Mouse (Mus musculus): ENCODE measurements around the gene Hspa4.
"Not testable (repeated sequence)": the region's sequence is repeated elsewhere in the genome, so short reads cannot be mapped to it uniquely, and the experiment has no call there.

Gene Hspa4

DNA sequence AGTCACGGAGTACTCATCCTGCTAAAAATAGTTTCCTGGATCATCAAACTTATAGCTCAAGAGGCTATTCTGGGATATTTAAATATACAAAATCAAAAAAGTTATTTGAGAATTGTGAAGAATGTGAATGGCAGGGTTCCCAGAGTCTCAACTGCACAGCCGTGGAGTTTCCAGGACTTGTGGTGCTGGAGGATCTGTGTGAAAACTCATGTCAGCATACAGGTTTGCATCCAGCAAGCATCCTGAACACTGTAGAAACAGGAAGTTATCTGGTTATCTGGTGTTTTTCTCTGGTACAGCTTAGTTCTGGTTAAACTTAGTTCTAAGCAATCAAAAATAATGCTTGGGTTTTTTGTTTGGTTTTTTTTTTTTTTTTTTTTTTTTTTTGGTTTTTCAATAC lies 6.7 kb upstream of the Hspa4 start:
- DNase-seq = peak; percentile 35

GRCm38 (mm10) chr11:53304044-53304840 lies 4.0 kb upstream of the Hspa4 start:
- no peak for DNase-seq

DNA sequence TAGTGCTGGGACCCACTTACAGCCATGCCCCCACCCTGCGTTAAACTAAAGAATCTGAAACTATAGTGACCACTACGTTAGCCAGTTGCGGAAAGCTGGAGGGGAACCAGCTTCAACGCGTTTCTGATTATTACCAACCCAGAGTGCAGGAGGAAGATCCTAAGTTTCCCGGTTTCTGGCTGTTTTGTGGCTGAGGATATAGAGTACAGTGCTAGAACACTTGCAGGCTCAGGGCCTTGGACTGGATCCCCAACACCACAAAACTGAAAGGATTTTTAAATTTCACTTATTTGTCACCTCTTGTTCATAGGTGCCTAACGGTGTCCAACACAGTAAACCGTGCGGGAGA lies 884 bp upstream of the Hspa4 start:
- DNase-seq = peak; percentile 29

GRCm38 (mm10) chr11:53299551-53300329 lies 517 bp downstream of the Hspa4 start:
- peak; percentile 87 for DNase-seq

- peak; percentile 36 for DNase-seq
These were observed 2.1 kb downstream of the Hspa4 start for GRCm38 (mm10) chr11:53297947-53298860.

GRCm38 (mm10) chr11:53296880-53297279 lies 3.4 kb downstream of the Hspa4 start:
- no peak for DNase-seq

DNA sequence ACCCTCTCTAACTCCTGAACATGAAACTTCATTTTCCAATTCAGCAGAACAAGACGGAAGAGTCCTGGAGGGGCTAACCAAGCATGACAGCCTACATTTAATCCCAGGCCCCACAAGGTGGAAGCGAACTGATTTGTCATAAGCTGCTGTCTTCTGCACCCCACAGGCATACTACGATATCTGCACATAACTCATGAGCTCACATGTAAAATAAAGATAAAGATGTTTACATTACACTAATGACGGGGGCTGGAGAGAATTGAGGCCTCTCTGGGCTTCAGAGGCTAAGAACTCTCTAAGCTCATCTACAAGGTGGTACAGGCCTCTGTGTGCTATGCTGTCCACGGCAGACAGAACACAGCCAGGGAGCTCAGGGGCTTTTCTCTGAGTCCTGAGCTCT lies 5.8 kb downstream of the Hspa4 start:
- no peak for DNase-seq

DNA sequence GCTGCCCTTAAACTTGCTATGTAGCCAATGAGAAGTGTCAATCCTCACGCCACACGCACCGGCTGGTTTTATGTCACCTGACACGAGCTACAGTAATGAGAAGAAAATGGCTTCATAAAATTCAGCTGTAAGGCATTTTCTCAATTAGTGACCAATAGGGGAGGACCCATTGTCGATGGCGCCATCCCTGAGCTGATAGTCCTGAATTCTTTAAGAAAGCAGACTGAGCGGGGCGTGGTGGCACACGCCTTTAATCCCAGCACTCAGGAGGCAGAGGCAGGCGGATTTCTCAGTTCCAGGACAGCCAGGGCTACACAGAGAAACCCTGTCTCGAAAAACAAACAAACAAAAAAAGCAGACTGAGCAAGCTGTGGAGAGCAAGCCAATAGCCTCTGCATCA lies 9.4 kb downstream of the Hspa4 start:
- no peak for DNase-seq

DNA sequence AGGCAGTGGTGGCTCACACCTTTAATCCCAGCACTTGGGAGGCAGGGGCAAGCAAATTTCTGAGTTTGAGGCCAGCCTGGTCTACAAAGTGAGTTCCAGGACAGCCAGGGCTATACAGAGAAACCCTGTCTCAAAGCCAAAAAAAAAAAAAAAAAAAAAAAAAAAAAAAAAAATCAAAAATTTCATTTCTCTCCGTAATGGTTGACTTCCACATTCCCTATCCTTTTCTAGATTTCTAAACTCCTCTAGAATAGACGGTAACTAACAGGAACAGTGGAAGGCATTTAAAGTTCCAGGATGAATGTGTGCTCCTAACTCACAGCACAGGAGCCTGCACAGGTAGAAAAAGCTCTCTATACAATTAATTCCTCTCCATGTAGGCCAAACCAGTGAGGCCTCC lies 10.1 kb downstream of the Hspa4 start:
- DNase-seq = not testable (repeated sequence)

DNA sequence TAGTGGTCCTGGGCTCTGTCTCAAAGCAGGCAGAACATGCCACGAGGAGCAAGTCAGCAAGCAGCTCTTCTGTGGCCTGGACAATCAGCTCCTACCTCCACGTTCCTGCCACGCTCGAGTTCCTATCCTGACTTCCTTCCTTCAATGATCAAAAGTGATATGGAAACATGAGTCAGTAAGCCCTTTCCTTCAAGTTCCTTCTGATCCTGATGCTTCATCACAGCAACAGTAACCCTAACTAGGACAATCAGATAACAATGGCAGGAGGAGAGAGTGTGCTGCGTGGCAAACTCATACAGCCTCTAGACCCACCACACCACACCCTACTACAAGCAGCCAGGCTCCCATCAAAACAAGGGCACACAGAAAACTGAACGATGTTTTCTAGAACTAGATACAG lies 14.4 kb downstream of the Hspa4 start:
- DNase-seq = no peak

DNA sequence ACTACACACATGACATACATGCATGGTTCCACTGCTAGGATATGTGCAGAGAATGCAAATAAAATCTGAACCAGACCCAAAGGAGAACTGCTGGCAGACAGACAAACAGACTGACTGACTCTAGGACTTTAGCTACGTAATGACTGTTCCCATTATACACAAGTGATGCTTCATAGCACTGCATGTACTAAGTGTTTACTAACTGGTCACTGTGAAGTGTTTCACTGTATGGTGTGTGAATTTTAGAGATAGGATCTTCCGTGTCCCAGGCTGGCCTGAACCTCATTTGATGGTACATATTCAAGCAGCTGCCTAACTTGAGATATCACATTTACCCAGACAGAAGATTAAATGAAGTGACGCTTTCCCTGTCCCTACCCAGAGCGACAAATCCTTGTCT lies 21.8 kb downstream of the Hspa4 start:
- no peak for DNase-seq

DNA sequence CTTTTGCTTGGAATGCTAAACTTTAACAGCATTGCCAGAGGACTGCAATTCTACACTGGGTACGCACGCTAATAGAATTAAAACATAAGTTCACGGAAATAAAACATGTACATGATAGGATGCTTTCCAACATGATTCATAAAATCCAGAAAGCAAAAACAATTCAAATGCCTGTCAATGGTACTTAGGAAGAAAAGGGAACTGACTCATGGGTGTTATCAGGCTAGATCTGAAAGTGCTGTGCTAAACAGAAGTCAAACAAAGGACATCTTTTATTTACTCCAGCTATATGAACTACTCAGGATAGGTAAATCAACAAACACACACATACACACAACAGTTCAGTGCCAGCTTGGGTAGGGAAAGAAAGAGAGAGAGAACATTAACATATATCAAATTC lies 24.9 kb downstream of the Hspa4 start:
- no peak for DNase-seq

GRCm38 (mm10) chr11:53273313-53273712 lies 26.9 kb downstream of the Hspa4 start:
- no peak for DNase-seq

- DNase-seq = no peak
These were observed 30.7 kb downstream of the Hspa4 start for GRCm38 (mm10) chr11:53269596-53269995.

DNA sequence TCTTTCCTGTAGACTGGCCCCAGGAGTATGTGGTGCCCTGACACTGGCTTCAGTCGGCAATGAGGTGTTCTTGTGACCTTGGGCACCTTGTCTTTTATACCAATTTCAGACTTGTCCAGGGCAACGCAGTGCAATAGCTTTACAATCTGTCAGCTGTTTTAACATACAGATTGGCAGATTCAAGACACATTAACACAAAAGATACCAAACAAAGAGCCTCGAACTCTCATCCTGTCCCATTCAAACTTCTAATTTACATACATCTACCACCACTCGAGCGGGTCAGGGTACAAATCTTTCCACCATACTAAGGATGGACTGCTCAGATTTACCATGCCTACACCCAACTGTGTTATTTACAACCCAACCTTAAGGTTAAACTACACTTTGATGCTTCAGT lies 39.7 kb downstream of the Hspa4 start:
- DNase-seq = no peak

DNA sequence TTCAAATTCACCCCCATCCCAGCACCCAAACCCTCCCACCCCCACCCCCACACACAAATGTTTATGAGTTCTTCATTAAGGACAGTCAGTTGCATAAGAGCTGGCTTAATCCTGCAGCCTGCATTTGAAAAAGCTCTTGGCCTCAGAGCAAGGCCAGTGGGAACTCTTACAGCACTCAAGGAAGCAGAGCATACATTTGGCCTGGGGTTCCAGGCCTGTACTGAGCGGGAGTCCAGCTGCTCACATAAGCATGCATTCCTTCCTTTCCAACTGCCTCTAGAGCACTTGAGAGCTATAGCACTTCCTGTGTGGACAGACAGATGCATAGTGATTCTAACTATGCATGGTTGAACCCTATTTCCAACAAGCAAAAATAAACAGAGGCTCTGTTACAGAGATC lies 40.2 kb downstream of the Hspa4 start:
- no peak for DNase-seq

- DNase-seq = no peak
These were observed 41.1 kb downstream of the Hspa4 start for GRCm38 (mm10) chr11:53259047-53259632.

DNA sequence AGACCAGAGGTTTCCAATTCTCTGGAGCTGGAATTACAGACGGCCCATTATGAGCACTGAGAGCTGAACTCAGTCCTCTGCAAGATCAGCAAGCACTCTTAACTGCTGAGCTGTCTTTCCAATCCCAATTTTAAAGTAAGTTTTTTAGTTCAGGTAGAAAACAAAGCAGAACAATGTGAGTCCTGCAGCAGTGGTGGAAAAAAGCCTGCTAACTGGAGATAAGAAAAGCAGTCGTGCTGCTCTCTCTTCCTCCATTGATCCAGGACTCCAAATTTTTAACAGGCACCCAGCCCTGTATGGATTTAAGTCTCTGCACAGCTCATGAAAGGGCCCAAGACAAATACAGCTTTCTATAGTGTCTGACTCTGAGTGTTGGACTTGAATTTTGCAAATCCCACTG lies 43.3 kb downstream of the Hspa4 start:
- DNase-seq = no peak

GRCm38 (mm10) chr11:53254926-53255325 lies 45.3 kb downstream of the Hspa4 start:
- peak; percentile 87 for DNase-seq

GRCm38 (mm10) chr11:53254428-53254827 lies 45.8 kb downstream of the Hspa4 start:
- DNase-seq = peak; percentile 49

GRCm38 (mm10) chr11:53252186-53253119 lies 47.8 kb downstream of the Hspa4 start:
- DNase-seq = no peak

DNA sequence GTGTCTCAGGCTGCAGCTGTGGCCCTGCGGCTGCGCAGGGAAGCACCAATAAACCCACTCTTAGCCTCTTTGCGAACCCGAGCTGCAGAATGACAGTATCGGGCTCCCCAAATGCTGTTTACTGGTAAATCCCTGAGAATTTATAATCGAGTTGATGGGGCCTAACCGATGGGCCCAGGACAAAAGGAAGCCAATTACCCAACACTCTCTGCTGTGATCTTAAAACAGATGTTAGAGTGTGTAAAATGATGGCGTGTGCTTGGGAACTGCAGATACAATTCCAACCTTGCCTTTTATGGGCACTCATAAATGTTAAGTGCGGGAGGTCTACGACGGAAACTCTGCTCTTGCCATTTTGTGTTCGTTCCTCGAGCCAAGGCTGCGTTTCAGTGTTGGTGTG lies 49.5 kb downstream of the Hspa4 start:
- DNase-seq = no peak

All from kidney, postnatal 10 days (tissue).